Mouse (Mus musculus) liver, postnatal 0 days (tissue): ENCODE data around the gene Tubb1.

Experiments used
- CTCF ChIP-seq: sonication (generic); IDR thresholded peaks from 2 replicates; pipeline ENCODE4 v1.5.1; 2016; ENCODE audit warnings: antibody characterized with exemption, low read depth
- EP300 ChIP-seq: IDR thresholded peaks from 2 replicates; pipeline ENCODE4 v1.6.1; 2016; ENCODE audit warnings: antibody characterized with exemption, low read depth, mild to moderate bottlenecking

DNA sequence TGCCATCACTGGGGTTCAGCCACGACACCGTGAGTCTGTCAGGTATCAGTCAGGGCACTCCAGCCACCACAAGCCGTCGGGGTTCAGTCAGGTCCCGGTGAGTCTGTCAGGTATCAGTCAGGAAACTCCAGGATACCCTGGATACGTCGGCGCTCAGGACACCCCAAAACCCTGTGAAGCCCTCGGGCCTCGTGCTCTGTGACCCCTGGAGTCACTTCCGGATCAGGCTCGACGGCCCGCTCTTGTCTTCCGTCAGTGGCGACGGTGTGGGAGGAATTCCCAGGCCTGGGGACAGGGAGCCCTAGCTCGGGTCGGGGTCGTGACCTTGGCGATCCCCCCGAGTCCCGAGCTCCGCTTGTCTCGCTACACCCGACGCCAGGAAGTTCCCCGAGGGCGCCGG, 21.9 kb downstream of the Tubb1 start:
- TF ChIP-seq EP300, result no peak; the same call in 1 of the 2 replicates
- no peak for TF ChIP-seq CTCF
